Mouse (Mus musculus) left cerebral cortex, postnatal 10 days (tissue): ENCODE measurements at regions not wholly inside any gene's neighbourhood (a gene's known extent, or its start where the extent isn't known, plus 50 kb on each side); places are given as distances from the start of the nearest gene placed in this dataset.

Source experiments
- DNase-seq, 2 experiments: peaks; one replicate each; pipeline ENCODE4 v3.0.0; 2021 to 2022; ENCODE audit warnings: low spot score in 2 of 2, mixed read lengths in 1 of 2; ENCODE audit errors: extremely low spot score in 1 of 2
- intact Hi-C: fragments of 180-260 bp; cut with DNase I; formaldehyde crosslinking; loops from one replicate; pipeline ENCODE4 v1.15.1; 2025

DNA sequence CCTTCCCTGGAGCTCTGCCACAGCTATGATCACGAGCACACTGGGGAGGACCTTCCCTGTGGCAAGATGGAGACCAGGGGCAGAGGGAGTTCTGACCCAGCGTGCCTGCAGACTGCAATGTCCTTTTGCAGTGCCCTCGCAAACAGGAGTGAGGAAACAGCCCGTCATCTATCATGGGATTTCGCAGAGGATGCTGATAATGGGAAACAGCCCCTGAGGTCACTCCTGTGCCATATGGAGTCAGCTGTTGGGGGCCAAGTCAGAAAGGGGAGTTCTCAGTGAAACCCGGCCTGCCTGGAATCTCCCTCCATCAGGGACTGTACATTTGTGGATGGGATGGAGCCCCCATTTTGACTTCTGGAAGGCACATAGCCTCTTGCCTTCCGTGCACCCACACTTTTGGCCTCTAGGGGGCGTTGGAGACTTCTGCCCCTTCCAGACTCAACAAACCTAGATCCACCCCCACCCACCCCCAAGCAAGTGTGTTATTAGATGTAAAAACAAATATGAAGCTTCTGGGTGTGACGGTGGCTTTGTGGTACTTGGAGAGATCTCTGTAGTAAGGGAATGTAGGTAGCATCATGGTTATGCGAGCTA is 98.1 kb downstream of the Kdr start:
- intact Hi-C loops = no loop called here

DNA sequence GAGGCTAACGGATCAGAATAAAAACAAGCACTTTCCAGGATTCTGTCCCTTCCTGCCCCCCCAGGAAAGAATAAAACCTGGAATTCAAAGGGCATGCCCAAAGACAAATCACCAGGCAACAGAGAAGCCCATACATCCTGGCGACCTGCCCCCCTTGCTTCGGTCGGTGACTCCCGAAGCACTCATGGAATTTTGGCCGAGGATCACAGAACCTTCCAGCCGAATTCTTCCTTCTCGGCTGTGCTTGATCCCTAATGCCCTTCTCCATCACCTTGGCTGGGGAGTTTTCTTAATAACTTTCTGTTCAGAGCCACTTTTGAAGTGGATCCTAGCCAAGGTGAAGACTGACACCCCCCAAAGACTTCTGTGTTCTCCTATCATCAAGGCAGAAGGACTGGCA is 99.9 kb downstream of the Kdr start:
- intact Hi-C loops = no loop called here

More for the DNA sequence above, 98.1 kb downstream of the Kdr start:
- no peak for DNase-seq

DNA sequence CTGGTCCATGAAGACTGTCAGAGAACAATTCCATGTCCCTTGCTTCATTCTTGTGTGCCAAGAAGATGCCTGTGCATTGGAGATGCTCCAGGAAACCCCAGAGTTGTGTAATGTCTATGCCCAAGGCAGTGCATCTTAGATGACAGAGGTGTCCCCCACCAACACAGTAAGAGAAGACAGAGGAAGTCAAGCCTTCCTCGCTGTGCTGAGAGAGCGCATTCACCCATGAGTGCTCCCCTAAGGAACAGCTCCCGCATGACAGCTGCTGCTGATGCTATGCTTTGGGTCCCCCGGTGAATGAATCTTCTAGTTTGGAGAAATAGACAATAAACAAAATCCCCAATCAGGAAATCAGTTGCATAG is 100.7 kb downstream of the Kdr start:
- intact Hi-C loops = no loop called here

More for the DNA sequence above, 99.9 kb downstream of the Kdr start:
- peak in 1 of 2 experiments; percentile 69 for DNase-seq

DNA sequence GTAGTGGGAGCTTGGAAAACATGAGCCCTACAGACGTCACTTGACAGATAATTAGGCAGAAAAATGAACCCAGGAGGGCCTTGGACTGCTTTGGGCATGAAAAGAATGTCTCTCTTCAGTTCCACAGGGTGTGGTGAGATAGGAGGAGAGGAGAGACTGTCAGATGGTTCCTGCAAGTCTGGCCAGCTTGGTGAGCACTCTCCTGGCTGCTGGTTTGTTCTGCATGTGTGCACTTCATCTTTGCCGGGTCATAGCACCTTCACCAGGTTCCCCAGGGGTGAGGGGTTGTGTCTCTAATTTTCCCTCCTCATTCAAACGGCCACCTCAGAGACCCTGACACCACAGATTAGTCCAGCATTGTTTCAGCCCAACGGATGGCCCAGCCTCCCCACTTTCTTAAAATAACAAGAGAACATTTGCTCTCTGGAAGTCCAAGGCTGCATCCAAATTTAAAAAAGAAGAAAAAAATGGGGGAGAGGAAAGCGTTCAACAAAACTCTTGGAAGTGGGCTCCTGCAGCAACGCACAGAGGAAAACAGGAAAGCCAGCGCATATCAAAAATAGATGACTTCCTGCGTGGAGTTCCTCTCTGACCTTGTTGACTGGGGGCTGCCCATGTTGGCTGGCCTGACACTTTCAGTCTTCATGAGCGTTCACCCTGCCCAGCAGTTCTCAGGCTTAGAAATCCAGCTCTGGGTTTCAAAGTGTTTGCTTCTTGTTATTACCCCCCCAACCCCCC is 101.2 kb downstream of the Kdr start:
- intact Hi-C loops = no loop called here
- DNase-seq = no peak

More for the DNA sequence above, 100.7 kb downstream of the Kdr start:
- DNase-seq = no peak

DNA sequence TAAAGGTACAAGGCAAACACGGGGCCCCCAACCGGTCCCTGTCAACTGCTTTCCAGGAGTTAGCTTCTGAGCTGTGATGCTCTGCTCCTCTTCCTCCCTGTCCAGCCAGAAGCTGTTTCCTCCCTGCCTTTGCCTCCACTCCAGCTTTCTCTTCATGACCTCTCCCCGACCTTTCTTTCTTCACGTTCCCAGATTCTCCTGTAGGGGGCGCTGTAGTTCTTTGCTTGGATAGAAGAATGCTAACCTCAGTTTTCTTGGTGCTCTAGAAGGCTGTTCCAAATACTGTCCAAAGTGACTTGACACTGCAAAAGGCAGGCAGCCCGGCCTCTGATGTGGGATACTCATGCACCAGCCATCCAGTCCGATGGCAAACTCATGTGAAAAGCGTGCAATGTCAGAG is 107.1 kb downstream of the Kdr start:
- intact Hi-C loops = no loop called here
- DNase-seq = peak; percentile 37 to 67

DNA sequence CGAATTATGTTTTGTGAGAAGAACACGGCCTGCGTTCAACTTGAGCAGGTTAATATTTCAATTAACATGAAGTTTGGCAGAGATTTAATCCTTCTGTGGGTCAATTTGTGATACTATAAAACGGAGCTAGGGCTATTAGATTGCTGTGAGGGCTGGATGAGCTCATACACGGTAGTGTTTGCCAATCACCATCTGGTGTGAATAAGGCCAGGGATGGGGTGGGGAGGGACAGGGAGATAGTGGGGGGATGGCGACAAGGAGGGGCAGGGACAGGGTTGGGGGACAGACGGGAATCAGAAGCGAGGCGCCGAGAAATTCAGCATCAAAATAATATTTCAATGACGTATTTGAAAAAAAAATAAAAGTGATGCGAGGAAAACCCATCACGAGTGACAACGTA is 107.6 kb downstream of the Kdr start:
- intact Hi-C loops = no loop called here
- no peak for DNase-seq

DNA sequence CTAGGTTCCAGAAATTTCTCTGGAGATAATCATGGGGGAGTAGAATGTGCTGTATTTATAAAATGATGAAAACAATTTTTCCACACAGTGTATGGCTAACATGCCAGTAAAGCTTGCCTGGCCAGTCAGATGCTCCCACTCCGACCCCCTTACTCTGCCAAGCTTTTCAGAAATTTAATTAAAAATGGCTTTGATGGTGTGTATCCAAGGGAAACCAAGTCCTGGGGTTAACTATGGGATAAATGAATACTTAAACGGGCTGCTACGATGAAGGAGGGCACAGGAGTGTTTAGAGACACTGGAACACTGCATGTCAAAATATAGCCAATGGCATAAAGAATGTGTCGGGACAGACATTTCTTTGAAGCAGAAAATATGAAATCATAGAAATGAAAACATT is 108.7 kb downstream of the Kdr start:
- intact Hi-C loops = loop anchor here (10.0 kb wide), 1 partner anchor 675 kb away; no protein-coding TSS in a partner anchor

DNA sequence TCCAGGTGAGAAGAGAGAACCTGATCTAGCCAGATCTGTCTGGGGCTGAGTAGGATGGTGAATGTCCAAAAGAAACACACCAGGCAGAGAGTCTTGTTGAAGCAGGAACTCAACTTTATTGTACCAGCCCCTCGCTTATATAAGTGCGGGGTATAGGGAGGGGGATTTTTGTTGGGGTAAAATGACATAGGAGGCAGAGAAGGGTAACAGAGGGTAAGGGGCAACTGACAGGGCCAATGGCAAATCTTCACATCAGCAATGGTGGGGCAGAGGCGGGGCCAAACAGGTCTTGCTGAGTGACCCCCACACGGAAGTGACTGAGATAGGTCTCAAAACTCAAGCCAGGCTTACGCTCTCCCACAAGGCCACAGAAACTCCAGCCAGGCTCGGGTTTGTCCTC is 113.2 kb downstream of the Kdr start:
- DNase-seq = no peak
- intact Hi-C loops = loop anchor here (10.0 kb wide), 1 partner anchor 680 kb away; no protein-coding TSS in a partner anchor

More for the DNA sequence above, 108.7 kb downstream of the Kdr start:
- no peak for DNase-seq

DNA sequence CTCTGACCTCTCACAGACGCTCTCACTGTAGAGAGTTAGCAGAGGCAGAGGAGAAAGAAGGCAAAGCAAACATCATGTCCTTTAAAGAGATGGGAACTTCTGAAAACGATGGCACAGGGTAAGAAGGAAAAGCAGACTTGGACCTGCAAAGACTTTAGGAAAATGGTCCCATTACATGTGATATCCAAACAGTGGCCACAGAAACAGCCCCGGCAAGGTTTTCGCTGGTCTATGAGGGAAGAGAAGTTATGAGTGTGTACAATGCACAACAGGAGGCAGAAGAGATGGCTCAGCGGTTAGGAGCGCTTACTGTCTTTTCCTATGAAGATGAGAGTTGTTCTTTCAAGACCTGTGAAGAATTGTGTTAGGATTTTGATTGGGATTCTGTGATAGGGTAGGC is 114.9 kb downstream of the Kdr start:
- intact Hi-C loops = loop anchor here (2.0 to 10.0 kb wide), 3 partner anchors 255 to 681 kb away; no protein-coding TSS in a partner anchor
- DNase-seq = no peak

DNA sequence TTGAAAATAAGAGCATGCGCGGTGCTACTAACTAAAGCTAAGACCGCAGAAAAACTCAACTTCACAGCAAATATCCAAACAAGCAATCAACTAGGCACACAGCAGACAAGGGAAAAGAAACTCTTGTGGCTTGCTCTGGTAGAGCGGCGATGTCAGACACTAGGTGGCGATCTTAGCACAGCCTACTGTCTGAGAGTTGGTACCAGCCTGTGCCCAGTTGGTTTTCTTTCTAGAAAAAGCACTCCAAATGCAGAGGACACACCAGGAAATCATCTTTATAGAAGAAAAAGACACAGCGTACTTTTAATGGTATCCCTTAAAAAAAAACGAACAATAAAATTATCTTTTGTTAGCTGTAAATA is 115.6 kb downstream of the Kdr start:
- intact Hi-C loops = loop anchor here (2.0 to 10.0 kb wide), 3 partner anchors 256 to 682 kb away; no protein-coding TSS in a partner anchor
- DNase-seq = peak; percentile 60 to 72

DNA sequence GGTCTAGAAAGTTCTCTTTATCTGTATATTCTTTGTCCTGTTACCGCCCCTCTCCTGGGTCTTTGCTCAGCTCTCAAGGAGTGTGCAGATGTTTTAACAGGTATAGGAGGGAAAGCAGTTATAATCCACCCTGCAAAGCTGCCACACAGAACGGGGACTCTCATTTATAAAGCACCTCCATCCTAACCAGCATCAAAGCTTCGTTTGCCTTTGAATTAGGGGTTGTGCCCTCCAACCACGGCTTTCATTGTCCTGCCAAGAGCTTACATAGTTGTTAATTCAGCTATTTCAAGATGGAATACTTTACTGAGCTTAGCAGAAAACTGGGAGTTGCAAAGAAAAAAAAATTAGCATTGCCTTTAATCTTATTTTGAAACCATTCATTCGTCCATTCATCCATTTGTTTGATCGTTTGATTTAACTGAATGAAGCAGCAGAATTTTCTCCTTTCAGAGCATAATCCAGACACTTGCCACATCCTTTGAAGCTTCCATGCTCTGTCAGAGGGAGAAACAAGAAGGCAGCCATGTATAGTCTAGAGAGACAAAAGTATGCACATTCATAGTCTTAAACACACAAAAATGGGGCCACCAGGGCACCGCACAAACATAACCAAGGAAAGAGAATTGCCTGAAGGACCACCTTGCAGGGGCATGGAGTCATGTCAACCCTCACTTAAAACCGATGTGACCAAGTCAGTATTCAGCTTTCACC is 116.2 kb downstream of the Kdr start:
- no peak for DNase-seq

DNA sequence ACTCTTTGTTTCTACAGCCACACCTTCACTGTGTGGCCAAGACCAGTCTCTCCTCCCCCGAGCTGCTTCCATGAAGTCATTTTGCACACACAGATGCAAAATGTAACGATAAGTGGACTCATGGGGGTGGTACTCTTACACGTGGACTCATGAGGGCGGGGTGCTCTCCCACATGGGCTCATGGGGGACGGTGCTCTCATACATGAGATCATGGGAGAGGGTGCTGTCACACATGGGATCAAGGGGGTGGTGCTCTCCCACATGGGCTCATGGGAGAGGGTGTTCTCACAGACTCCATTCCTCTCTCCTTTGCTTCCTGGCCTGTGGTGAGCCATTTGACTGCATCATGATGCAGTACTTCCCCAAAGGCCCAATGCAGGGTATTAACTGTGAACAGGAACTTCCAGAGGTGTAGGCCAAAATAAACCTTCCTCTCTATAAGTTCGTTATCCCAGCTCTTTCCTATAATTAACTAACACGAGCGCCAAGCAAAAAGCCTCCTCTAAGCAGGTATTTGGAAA is 118.9 kb downstream of the Kdr start:
- no peak for DNase-seq
- intact Hi-C loops = no loop called here

More for the DNA sequence above, 116.2 kb downstream of the Kdr start:
- intact Hi-C loops = loop anchor here (2.0 to 10.0 kb wide), 3 partner anchors 257 to 683 kb away; no protein-coding TSS in a partner anchor

DNA sequence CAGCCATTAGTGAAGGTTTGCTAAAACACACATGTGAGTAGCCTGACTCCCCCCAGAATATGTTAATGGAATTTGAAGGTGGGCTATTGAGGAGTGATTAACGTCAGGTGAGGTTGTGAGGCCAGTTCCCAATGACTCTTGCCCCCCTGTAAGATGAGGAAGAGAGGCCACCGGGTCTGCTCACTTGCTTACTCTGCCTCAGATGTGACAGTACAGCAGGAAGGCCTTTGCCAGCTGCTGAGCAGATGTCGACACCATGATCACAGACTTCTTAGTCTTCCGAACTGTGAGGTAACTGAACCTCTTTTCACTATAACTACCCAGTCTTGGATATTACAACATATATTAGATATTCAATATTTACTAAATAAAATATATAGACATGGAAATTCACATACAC is 127.4 kb downstream of the Kdr start:
- DNase-seq = no peak
- intact Hi-C loops = loop anchor here (5.0 kb wide), 2 partner anchors 274 to 639 kb away; no protein-coding TSS in a partner anchor

DNA sequence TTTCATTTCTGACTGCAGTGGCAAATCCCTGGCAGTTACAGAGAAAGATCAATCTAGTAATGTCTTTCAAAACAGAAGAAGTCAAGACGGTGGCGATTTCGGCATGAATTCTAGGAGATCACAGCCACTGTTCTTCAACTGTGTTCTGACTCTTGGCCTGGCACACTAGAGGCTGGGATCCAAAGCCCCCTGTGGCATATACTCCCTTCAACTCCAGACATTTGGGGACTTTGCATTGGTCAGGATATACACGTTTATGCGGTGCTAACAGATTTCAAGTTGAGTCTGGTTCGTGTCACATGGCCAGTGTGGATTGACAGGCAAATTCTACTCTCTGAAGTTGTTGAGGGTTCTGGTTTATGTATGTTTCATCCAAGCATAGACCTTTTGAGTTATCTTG is 130.3 kb downstream of the Kdr start:
- DNase-seq = no peak

DNA sequence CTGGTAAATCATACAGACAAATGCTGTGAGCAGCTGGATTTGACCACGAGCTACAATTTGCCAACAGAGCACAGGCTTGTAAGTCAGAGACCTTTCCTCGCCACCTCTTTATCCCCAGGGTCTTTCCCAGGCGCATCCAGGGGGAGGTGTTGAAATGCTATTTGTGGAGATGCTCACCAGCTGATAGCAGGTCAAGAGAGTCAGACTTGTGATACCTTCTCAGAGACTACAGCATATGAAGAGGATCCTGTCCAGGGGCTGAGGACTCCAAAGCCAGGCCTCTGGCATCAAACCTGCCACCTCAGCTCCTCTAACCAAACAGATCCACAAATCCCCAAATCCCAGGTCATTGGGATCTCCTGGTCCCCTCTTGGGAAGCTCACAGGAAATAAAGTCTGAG is 130.9 kb downstream of the Kdr start:
- no peak for DNase-seq
- intact Hi-C loops = no loop called here

More for the DNA sequence above, 130.3 kb downstream of the Kdr start:
- intact Hi-C loops = no loop called here

DNA sequence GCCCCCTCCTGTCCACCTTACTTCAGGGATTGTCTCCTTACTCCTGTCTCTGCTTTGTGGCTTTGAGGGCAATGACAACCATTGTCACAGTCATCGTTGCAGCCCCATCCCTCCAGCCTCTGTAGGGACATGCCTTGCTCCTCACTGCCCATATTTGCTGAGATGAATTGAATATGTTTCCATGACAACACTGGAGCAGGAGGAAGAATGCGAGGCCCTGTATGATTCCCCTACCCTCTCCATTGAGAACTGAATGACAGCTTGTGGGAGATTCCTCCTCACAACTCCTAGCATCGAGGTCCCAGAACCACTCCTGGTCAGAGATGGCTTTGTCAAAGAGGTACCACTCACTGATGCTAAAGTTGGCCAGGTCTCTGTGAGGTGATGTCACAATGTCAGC is 132.2 kb downstream of the Kdr start:
- intact Hi-C loops = no loop called here
- DNase-seq = no peak

DNA sequence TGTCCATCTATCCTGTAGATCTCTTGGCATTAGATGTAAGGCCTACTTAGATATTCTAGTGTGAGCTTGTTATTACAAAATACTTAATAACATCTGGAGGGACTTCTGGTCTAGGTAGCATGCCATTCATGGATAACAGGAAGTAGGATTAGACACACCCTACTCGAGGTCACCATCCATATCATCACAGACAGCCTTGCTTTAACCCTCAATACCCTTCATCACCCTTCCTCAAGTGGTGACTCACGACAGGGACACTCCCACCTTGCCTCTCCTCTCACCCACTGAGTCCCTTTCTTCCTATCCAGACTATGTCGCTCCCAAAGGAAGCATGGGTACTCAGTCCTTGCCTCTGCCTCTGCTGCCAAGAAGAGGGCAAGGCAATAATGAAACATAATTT is 134.5 kb downstream of the Kdr start:
- intact Hi-C loops = no loop called here
- no peak for DNase-seq

DNA sequence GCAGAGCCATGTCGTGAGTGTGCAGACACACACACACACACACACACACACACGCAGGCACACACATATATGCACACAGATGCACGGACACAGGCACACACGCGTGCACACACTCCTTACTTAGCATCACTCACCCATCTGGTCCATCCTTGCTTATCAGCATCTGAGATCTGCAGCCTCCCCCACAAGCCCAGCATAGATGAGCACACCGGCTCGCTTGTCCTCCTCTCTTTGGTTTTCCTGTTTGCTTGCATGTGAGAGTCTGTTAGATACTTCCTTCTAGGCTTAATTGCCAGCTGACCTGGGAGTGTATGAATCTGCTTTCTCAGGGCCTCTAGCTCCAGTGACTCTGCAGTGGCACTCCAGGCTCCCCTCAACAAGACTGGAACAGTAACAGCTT is 137.8 kb downstream of the Kdr start:
- intact Hi-C loops = no loop called here
- no peak for DNase-seq

DNA sequence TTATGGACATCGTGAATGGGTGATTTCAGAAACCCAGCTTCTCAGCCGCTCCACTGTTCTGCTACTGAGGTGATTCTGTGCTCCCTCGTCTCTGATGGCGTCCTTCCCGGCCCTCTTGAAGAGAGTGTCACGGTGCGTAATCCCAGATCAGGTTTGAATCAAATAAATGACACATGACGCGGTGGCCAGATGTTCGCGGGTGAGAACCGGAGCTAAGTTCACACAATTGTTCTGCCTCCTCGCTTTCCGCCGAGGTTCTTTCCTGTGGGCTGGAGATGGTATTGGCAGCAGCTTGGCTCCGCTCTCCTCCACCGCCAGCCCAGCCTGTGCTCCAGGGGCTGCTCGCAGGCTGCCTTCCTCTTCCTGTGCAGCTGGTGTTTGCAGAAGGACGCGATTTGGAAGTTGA is 142.7 kb downstream of the Kdr start:
- peak; percentile 21 to 85 for DNase-seq
- intact Hi-C loops = no loop called here
